Mouse (Mus musculus) v-Abl transformed pro-B cells (cell line): ENCODE data around the gene T2.
"Not testable (repeated sequence)": the region's sequence is repeated elsewhere in the genome, so short reads cannot be mapped to it uniquely, and the experiment has no call there.

Experiments
- in situ Hi-C, 2 experiments: fragments of 400-800 bp; cut with MboI; formaldehyde crosslinking; loops; one replicate each; pipeline ENCODE4 v1.15.1; 2025; ENCODE audit not compliant: unreplicated experiment in 2 of 2

T2 gene

DNA sequence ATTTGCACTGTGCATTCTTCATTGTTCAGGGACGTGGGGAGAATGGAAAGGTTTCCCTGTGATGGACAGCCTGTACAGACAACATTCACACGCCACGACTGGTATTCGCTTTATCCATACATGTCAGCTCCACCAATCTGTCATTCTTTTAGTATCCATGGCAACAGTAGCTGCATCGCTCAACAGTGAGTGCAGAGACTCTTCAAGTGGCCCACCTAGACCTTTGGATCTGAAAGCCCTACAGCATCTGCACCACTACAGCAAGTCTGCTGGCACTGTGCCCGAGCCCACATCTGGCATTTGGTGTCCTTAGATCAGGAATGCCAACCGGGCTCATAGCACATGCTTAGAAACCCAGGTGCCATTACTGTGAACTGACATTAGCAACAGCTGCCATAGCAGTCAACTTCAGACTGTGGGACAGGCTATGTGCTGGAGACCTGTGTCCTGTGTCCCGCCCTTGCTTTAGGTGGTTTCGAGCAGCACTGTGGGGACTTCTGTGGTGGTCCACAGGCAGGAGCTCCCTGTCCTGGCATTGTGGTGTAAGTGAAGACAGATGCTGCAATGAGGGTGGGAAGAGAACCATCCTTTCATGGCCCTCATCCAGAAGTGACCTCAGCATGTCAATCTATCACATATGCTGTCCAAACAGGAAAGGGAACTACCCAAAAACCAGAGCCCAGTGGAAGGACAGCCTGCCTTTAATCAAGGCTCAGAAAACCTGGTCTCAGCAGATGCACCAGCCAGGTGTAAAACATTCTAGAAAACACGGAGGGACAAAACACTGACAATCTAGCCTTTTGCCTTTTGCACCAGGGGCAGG lies 5.7 kb downstream of the T2 start:
- in situ Hi-C loops = no loop called here

- in situ Hi-C loops = no loop called here
Observed at GRCm38 (mm10) chr17:8367514-8368480, 12.0 kb downstream of the T2 start.

GRCm38 (mm10) chr17:8368570-8368969 lies 12.8 kb downstream of the T2 start:
- in situ Hi-C loops = no loop called here

DNA sequence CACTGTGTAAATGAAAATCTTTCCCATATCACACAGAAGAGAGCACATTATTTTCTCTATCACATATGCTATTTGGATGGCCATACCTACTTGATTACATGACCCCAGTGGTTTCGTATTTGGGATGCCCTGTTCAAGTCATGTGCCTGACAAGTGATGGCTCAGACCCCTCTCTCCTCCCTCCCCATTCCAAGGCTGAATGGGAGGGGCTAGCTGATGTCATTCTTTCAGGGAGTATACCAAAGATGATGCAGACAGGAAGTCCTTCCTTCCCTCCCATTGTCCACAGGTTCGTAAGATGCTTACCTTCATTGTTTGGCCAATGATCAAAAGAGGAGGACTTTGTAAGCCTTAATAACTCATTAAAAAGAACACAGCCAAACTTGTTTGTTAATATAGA lies 13.4 kb downstream of the T2 start:
- in situ Hi-C loops = no loop called here

DNA sequence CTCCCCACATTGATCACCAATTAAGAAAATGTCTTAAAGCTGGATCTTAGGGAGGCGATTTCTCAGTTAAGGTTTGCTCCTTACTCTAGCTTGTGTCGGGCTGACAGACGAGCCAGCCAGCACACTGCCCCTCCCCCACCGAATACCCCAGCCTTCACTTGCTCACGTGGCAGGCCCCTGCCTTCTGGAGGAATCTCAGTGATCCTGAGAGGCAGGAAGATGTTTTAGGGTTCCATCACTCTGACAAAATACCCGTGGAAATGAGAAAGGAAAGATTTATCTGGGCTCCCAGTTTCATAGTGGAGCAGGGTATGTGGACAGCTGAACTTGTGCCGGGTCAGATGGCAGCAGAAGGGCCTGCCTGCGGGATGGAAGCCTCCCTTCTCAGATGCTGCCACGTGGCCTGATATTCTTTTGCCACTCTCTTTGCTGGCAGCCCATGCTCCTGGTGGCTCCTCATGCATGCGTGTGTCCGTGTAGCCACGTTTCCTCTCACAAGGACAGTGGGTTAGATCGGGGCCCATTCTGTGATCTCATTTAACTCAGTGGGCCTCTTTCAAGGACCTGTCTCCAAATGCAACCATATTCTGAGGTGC lies 14.9 kb downstream of the T2 start:
- in situ Hi-C loops = loop anchor here (5.0 to 10.0 kb wide), 7 partner anchors 108 to 506 kb away; no protein-coding TSS in a partner anchor

DNA sequence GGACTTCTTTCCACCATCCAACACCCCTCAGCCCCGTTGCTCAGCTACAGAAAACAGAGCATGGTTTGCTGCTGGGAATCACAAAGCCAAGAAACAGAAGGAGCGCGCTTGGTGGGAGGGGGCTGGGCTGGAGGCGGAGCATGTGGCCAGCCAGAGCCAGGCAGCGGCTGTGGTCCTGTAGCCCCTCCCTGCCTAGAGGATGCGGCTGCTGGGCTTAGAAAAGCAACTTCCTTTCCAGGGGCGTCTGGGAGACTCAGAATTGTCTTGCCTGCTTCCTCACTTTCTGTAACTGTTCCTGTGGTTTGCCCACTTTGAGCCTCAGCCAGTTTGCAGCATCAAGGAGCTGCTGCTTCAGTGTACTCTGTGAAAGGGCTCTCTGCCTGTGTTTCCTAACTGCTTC lies 16.0 kb downstream of the T2 start:
- in situ Hi-C loops = loop anchor here (5.0 to 10.0 kb wide), 7 partner anchors 110 to 507 kb away; no protein-coding TSS in a partner anchor

GRCm38 (mm10) chr17:8372286-8373046 lies 16.7 kb downstream of the T2 start:
- in situ Hi-C loops = loop anchor here (5.0 to 10.0 kb wide), 7 partner anchors 110 to 508 kb away; no protein-coding TSS in a partner anchor

DNA sequence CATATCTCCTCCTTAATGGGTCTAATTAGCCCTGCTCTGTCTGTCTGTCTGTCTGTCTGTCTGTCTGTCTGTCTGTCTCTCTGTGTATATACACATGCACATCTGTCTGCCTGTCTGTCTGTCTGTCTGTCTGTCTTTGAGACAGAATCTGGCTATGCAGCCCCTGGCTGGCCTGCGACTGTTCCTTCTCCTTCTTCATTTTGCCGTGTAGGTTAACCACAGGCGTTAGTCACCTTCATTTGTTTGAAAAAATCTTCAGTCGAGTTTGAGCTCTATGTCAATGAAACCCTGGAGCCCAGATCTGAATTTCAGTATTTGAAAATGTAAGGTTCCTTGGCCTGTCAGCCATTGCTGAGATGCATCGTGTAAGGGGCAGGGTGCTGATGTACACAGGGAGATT lies 21.5 kb downstream of the T2 start:
- in situ Hi-C loops = loop anchor here (10.0 kb wide), 3 partner anchors 182 to 512 kb away; no protein-coding TSS in a partner anchor

- in situ Hi-C loops = loop anchor here (5.0 to 10.0 kb wide), 3 partner anchors 37 to 209 kb away; no protein-coding TSS in a partner anchor
Observed at GRCm38 (mm10) chr17:8385441-8385840, 29.6 kb downstream of the T2 start.

- in situ Hi-C loops = loop anchor here (5.0 to 10.0 kb wide), 3 partner anchors 34 to 206 kb away; no protein-coding TSS in a partner anchor
Observed at GRCm38 (mm10) chr17:8388463-8388862, 32.7 kb downstream of the T2 start.

GRCm38 (mm10) chr17:8388990-8389789 lies 33.4 kb downstream of the T2 start:
- in situ Hi-C loops = loop anchor here (5.0 to 10.0 kb wide), 3 partner anchors 33 to 206 kb away; no protein-coding TSS in a partner anchor

- in situ Hi-C loops = loop anchor here (5.0 to 10.0 kb wide), 3 partner anchors 33 to 205 kb away; no protein-coding TSS in a partner anchor
Observed at GRCm38 (mm10) chr17:8389790-8390095, 34.0 kb downstream of the T2 start.

DNA sequence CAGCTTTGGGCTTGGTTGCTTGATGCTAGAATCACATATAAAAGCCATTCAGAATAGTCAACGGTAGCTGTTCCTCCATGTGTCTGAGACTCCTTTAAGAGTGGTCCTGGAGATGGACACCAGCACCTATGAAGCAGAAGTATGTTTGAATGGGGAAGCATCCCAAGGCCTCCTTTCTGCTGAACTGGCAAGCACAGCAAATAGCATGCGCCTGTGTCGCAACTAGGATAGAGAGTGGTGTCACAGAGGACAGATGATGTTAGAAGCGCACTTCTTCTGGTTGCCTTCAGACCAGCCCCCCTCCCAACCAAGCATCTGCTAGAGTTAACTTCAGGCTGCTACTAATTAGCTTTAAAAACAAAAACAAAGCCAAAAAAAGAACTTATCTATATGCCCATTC lies 34.7 kb downstream of the T2 start:
- in situ Hi-C loops = no loop called here

GRCm38 (mm10) chr17:8396371-8396770 lies 40.6 kb downstream of the T2 start:
- in situ Hi-C loops = no loop called here

DNA sequence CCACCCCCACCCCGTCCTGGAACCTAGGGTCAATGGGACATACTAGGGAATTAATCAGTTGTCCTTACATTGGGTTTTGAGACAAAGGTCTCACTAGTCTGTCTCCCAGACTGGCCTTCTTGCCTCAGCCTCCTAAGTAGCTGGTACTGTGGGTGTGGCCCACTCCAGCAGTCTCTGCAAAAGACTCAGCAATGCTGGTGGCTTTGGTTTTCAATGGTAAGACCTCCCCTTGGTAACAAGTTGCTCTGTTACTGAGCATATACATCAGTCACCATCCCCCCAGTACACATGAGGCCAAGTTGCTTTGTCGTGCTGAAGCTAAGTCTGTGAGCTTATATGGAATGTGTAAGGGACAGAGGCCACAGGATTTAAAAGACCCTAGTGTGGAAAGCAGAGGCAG lies 42.2 kb downstream of the T2 start:
- in situ Hi-C loops = no loop called here

DNA sequence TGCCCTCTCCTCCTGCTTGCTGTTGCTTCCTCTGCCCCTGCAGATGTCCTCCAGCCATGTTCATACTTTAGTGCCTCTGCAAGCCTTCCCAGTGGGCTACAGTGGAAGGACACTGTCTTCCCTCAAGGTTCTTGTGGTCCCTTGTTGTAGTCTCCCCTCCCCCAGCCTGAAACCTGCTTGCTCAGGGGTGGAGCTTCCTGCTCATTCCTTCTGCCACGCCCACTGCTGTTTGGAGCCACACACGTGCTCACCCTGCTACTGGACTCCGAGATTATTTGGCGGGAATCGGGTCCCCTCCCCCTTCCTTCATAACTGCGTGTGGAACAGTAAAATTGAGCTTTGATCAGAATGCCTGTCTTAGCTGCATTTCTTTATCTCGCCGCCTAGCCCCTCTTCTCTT lies 48.1 kb downstream of the T2 start:
- in situ Hi-C loops = not testable (repeated sequence)

- in situ Hi-C loops = no loop called here
Observed at GRCm38 (mm10) chr17:8406285-8406684, 50.5 kb downstream of the T2 start.

DNA sequence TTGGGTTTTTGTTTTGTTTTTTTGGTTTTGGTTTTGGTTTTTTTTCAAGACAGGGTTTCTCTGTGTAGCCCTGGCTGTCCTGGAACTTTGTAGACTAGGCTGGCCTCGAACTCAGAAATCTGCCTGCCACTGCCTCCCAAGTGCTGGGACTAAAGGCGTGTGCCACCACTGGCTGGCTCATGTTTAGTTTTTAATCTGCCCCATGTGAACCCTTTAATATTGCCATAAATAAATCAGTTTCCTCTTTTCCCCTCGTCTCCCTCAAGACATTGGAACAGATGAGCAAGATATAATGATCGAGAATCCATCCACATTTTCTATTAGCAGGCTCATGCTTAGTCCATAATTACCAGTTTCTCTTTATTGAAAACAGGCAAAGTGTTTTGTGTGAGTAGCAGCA lies 52.2 kb downstream of the T2 start:
- in situ Hi-C loops = not testable (repeated sequence)
